Comparison of ENCODE assay signal across 24 mouse cellular contexts in the genomic region with DNA sequence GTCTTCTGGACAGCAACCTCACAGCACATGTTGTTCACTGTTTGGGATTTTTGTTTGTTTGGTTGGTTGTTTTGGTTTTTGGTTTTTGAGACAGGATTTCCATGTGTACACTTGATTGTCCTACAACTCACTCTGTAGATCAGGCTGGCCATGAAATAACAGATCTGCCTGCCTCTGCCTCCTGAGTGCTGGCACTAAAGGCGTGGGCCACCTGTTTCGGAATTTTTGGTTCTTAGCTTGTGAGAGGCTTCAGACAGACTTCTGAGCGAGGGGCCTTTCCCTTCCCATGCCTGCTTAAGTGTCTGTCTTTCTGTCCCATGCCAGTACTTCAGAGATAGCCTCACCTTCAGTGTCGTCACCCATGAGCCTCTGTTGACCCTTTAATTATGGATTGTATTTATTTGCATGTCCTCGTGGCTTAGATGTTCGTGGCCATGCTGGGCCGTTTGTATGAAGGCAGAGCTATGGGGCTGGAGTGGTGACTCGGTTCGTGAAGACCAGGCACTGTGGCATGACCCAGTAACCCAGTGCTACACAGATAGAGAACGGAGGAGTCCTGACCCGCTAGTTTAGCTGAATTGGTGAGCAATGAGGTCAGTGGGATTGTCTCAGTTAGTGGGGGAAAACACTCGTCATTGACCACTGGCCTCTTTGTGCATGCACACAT. TPM values are rescaled to one million over a fixed set of nuclear protein-coding genes. Genes with fewer than 3 reads are reported as not detected.
DNase-seq lines count a peak whose midpoint lies in the region; ATAC-seq lines count a peak whose summit lies in the region.
"Had no signal": no experiment of that assay in that cellular context is flagged by ENCODE, and none has a peak within 500 bp of the region (broad histone marks: within the 10 kb centered on the region; RNA-seq: fewer than 3 reads in every experiment).

No protein-coding gene starts in this region.

- 0 out of 2 replicates have a peak overlapping the region, but pooled peaks have one; percentile 39 for H3K27ac ChIP-seq in embryonic facial prominence, embryonic 13.5 days
- H3K27ac ChIP-seq in embryonic facial prominence, embryonic 10.5 days (replicated peaks), result no peak overlapping the region
- 0 out of 2 replicates have a peak overlapping the region, but pooled peaks have one; percentile 10 for H3K27ac ChIP-seq in intestine, embryonic 14.5 days (ENCODE audit: low read depth)
- no peak overlapping the region; the same call in 1 of the 2 replicates for H3K27ac ChIP-seq in intestine, embryonic 16.5 days (ENCODE audit: low read length)
- 0 out of 2 replicates have a peak overlapping the region, but pooled peaks have one; percentile 0 for H3K27ac ChIP-seq in neural tube, embryonic 13.5 days (replicated peaks)
- H3K27ac ChIP-seq: embryonic facial prominence, embryonic 12.5 days; hindbrain, postnatal 0 days; kidney, embryonic 15.5 days; limb, embryonic 12.5 days had no signal

- H3K4me1 ChIP-seq in embryonic facial prominence, embryonic 13.5 days, result peaks cover 56% of the 10 kb centered on the region
- peaks cover 14% of the 10 kb centered on the region for H3K4me1 ChIP-seq in embryonic facial prominence, embryonic 10.5 days
- peaks cover 7% of the 10 kb centered on the region for H3K4me1 ChIP-seq in intestine, embryonic 14.5 days (replicated peaks; ENCODE audit: control insufficient read depth, insufficient read depth, low read length)
- H3K4me1 ChIP-seq in intestine, embryonic 16.5 days (ENCODE audit: control insufficient read depth, insufficient read depth, low read length), result no peaks in the 10 kb centered on the region
- H3K4me1 ChIP-seq in neural tube, embryonic 13.5 days (replicated peaks), result peaks cover 39% of the 10 kb centered on the region

- H3K27me3 ChIP-seq in embryonic facial prominence, embryonic 13.5 days, result no peaks in the 10 kb centered on the region
- H3K27me3 ChIP-seq in embryonic facial prominence, embryonic 10.5 days (replicated peaks; ENCODE audit: low read depth, poor library complexity, severe bottlenecking), result no peaks in the 10 kb centered on the region
- H3K27me3 ChIP-seq in intestine, embryonic 14.5 days (replicated peaks; ENCODE audit: control insufficient read depth, insufficient read depth, low read length), result no peaks in the 10 kb centered on the region
- no peaks in the 10 kb centered on the region for H3K27me3 ChIP-seq in intestine, embryonic 16.5 days (replicated peaks; ENCODE audit: control insufficient read depth, insufficient read depth, low read length)
- no peaks in the 10 kb centered on the region for H3K27me3 ChIP-seq in neural tube, embryonic 13.5 days
- H3K27me3 ChIP-seq: embryonic facial prominence, embryonic 12.5 days; heart, embryonic 12.5 days; kidney, embryonic 15.5 days; limb, embryonic 12.5 days had no signal

- H3K36me3 ChIP-seq in embryonic facial prominence, embryonic 13.5 days, result 0 out of 2 replicates have a peak, but pooled peaks cover 5% of the 10 kb centered on the region
- H3K36me3 ChIP-seq in embryonic facial prominence, embryonic 10.5 days (replicated peaks), result peaks cover 32% of the 10 kb centered on the region
- H3K36me3 ChIP-seq in intestine, embryonic 14.5 days (ENCODE audit: control insufficient read depth, insufficient read depth, low read length), result no peaks in the 10 kb centered on the region
- H3K36me3 ChIP-seq in intestine, embryonic 16.5 days (ENCODE audit: control insufficient read depth, insufficient read depth, low read length), result no peaks in the 10 kb centered on the region
- peaks cover 11% of the 10 kb centered on the region; the same call in 1 of the 2 replicates for H3K36me3 ChIP-seq in neural tube, embryonic 13.5 days
- H3K36me3 ChIP-seq: G1E had no signal

- no peak for ATAC-seq in embryonic facial prominence, embryonic 13.5 days (ENCODE audit: insufficient number of reproducible peaks, insufficient read depth, low FRiP score, low TSS enrichment, low read depth)
- ATAC-seq in intestine, embryonic 14.5 days (replicated peaks; ENCODE audit: low FRiP score, low TSS enrichment, low read depth), result no peak
- no peak for ATAC-seq in intestine, embryonic 16.5 days
- ATAC-seq in neural tube, embryonic 13.5 days (ENCODE audit: low read depth), result no peak
- no peak for ATAC-seq in erythroid progenitor cell, adult 5-6 weeks (replicated peaks; ENCODE audit: low FRiP score, poor library complexity, severe bottlenecking)
- ATAC-seq: forebrain, postnatal 0 days; hindbrain, postnatal 0 days; midbrain, embryonic 16.5 days had no signal

- no peak overlapping the region for H3K4me2 ChIP-seq in embryonic facial prominence, embryonic 13.5 days
- H3K4me2 ChIP-seq in intestine, embryonic 14.5 days (ENCODE audit: low read length), result no peak overlapping the region
- no peak overlapping the region for H3K4me2 ChIP-seq in intestine, embryonic 16.5 days (ENCODE audit: low read depth, low read length)
- no peak overlapping the region for H3K4me2 ChIP-seq in neural tube, embryonic 13.5 days
- H3K4me2 ChIP-seq: embryonic facial prominence, embryonic 12.5 days; heart, embryonic 12.5 days; kidney, embryonic 15.5 days; limb, embryonic 12.5 days; liver, embryonic 11.5 days; midbrain, embryonic 11.5 days had no signal

- no peak overlapping the region for H3K4me3 ChIP-seq in embryonic facial prominence, embryonic 13.5 days
- no peak overlapping the region for H3K4me3 ChIP-seq in embryonic facial prominence, embryonic 10.5 days
- H3K4me3 ChIP-seq in intestine, embryonic 14.5 days (ENCODE audit: low read depth, low read length), result no peak overlapping the region
- no peak overlapping the region for H3K4me3 ChIP-seq in intestine, embryonic 16.5 days (ENCODE audit: low read length)
- H3K4me3 ChIP-seq in neural tube, embryonic 13.5 days, result no peak overlapping the region
- H3K4me3 ChIP-seq: embryonic facial prominence, embryonic 12.5 days; heart, embryonic 12.5 days; kidney, embryonic 15.5 days; limb, embryonic 12.5 days; myocyte had no signal

- no peaks in the 10 kb centered on the region for H3K9me3 ChIP-seq in embryonic facial prominence, embryonic 13.5 days
- H3K9me3 ChIP-seq in embryonic facial prominence, embryonic 10.5 days, result no peaks in the 10 kb centered on the region
- no peaks in the 10 kb centered on the region for H3K9me3 ChIP-seq in intestine, embryonic 14.5 days (ENCODE audit: control insufficient read depth, low read length)
- no peaks in the 10 kb centered on the region for H3K9me3 ChIP-seq in intestine, embryonic 16.5 days (ENCODE audit: control insufficient read depth, low read length)
- no peaks in the 10 kb centered on the region for H3K9me3 ChIP-seq in neural tube, embryonic 13.5 days
- H3K9me3 ChIP-seq: embryonic facial prominence, embryonic 12.5 days; G1E; heart, embryonic 12.5 days; kidney, embryonic 15.5 days; limb, embryonic 12.5 days had no signal

- no peak for DNase-seq in embryonic facial prominence, embryonic 10.5 days (ENCODE audit: low spot score)
- DNase-seq in intestine, embryonic 14.5 days (ENCODE audit: low spot score), result no peak
- DNase-seq in neural tube, embryonic 10.5 days (ENCODE audit: extremely low spot score, low spot score), result no peak
- DNase-seq in left cerebral cortex, adult 9 months (ENCODE audit: low spot score in 2 of 2), result no peak
- DNase-seq: adrenal gland, adult 8-10 months; cerebellum, adult 8-10 months; cerebellum, postnatal 25 days; forebrain, postnatal 0 days; kidney, adult 18-20 months; right cerebral cortex, postnatal 4 days had no signal

- WGBS in embryonic facial prominence, embryonic 13.5 days, result 74% methylated on average over 12 of the region's 12 CpGs
- WGBS in embryonic facial prominence, embryonic 10.5 days, result 76% methylated on average over 12 of the region's 12 CpGs
- 79% methylated on average over 12 of the region's 12 CpGs for WGBS in intestine, embryonic 14.5 days
- WGBS in intestine, embryonic 16.5 days, result 77% methylated on average over 12 of the region's 12 CpGs
- 87% methylated on average over 12 of the region's 12 CpGs for WGBS in neural tube, embryonic 13.5 days

- no peak overlapping the region for H3K9ac ChIP-seq in embryonic facial prominence, embryonic 13.5 days
- H3K9ac ChIP-seq in intestine, embryonic 14.5 days (ENCODE audit: low read length), result no peak overlapping the region
- H3K9ac ChIP-seq in intestine, embryonic 16.5 days (ENCODE audit: low read depth, low read length), result no peak overlapping the region
- no peak overlapping the region for H3K9ac ChIP-seq in neural tube, embryonic 13.5 days
- H3K9ac ChIP-seq: embryonic facial prominence, embryonic 12.5 days; forebrain, postnatal 0 days; heart, embryonic 12.5 days; kidney, embryonic 15.5 days; limb, embryonic 12.5 days had no signal

RNA-seq across cellular contexts. Expression of gene Kctd7, which starts 24.5 kb away (rescaled TPM):
- polyA plus RNA-seq in embryonic facial prominence, embryonic 13.5 days (2015; fragmentation: Nextera tagmentation; extraction: Ambion mirVana), result 6.1 and 7.2 TPM in 2 replicates
- polyA plus RNA-seq in embryonic facial prominence, embryonic 10.5 days (2016; fragmentation: Nextera tagmentation; extraction: Ambion mirVana), result 4.7 and 5.1 TPM in 2 replicates
- polyA plus RNA-seq in intestine, embryonic 14.5 days (2014; fragmentation: Nextera tagmentation; extraction: Ambion mirVana), result 5.3 and 5.5 TPM in 2 replicates
- 3.7 and 4.1 TPM in 2 replicates for polyA plus RNA-seq in intestine, embryonic 16.5 days (2015; fragmentation: Nextera tagmentation; extraction: Ambion mirVana)
- polyA plus RNA-seq in neural tube, embryonic 13.5 days (2015; fragmentation: Nextera tagmentation; extraction: Ambion mirVana), result 15.1 and 16.7 TPM in 2 replicates
- 11.2 and 15.1 TPM in 2 replicates for total RNA-seq in erythroid progenitor cell, adult 5-6 weeks (2015; ENCODE audit: low replicate concordance)
- total RNA-seq in erythroid progenitor cell, adult 5-6 weeks (2017; ENCODE audit: low replicate concordance), result 17.1 and 19.2 TPM in 2 replicates

RNA-seq across cellular contexts. Expression of gene Tpst1, which starts 47.1 kb away (rescaled TPM):
- 87.3 and 98.5 TPM in 2 replicates for polyA plus RNA-seq in embryonic facial prominence, embryonic 13.5 days (2015; fragmentation: Nextera tagmentation; extraction: Ambion mirVana)
- polyA plus RNA-seq in embryonic facial prominence, embryonic 10.5 days (2016; fragmentation: Nextera tagmentation; extraction: Ambion mirVana), result 52.3 and 55.6 TPM in 2 replicates
- polyA plus RNA-seq in intestine, embryonic 14.5 days (2014; fragmentation: Nextera tagmentation; extraction: Ambion mirVana), result 68.4 and 70.0 TPM in 2 replicates
- 46.4 and 51.7 TPM in 2 replicates for polyA plus RNA-seq in intestine, embryonic 16.5 days (2015; fragmentation: Nextera tagmentation; extraction: Ambion mirVana)
- polyA plus RNA-seq in neural tube, embryonic 13.5 days (2015; fragmentation: Nextera tagmentation; extraction: Ambion mirVana), result 56.7 and 59.0 TPM in 2 replicates
- total RNA-seq in erythroid progenitor cell, adult 5-6 weeks (2015; ENCODE audit: low replicate concordance), result 5.0 and 11.7 TPM in 2 replicates
- 4.5 and 9.1 TPM in 2 replicates for total RNA-seq in erythroid progenitor cell, adult 5-6 weeks (2017; ENCODE audit: low replicate concordance)
- polyA plus RNA-seq: G1E had no signal

RNA-seq across cellular contexts. Expression of gene Rabgef1, which starts 51.4 kb away (rescaled TPM):
- 25.8 and 28.0 TPM in 2 replicates for polyA plus RNA-seq in embryonic facial prominence, embryonic 13.5 days (2015; fragmentation: Nextera tagmentation; extraction: Ambion mirVana)
- 26.2 and 27.2 TPM in 2 replicates for polyA plus RNA-seq in embryonic facial prominence, embryonic 10.5 days (2016; fragmentation: Nextera tagmentation; extraction: Ambion mirVana)
- polyA plus RNA-seq in intestine, embryonic 14.5 days (2014; fragmentation: Nextera tagmentation; extraction: Ambion mirVana), result 22.3 and 24.7 TPM in 2 replicates
- polyA plus RNA-seq in intestine, embryonic 16.5 days (2015; fragmentation: Nextera tagmentation; extraction: Ambion mirVana), result 26.1 and 26.8 TPM in 2 replicates
- polyA plus RNA-seq in neural tube, embryonic 13.5 days (2015; fragmentation: Nextera tagmentation; extraction: Ambion mirVana), result 36.4 and 36.6 TPM in 2 replicates
- 47.4 and 56.6 TPM in 2 replicates for total RNA-seq in erythroid progenitor cell, adult 5-6 weeks (2015; ENCODE audit: low replicate concordance)
- total RNA-seq in erythroid progenitor cell, adult 5-6 weeks (2017; ENCODE audit: low replicate concordance), result 91.1 and 102 TPM in 2 replicates

Comparison
In these comparisons a context has a peak if more than half of its experiments do, and no peak if none do; other contexts are left out.
1. H3K27ac ChIP-seq: peak in embryonic facial prominence, embryonic 13.5 days (single experiment), intestine, embryonic 14.5 days (single experiment) and neural tube, embryonic 13.5 days (single experiment); none in embryonic facial prominence, embryonic 10.5 days (single experiment) and intestine, embryonic 16.5 days (single experiment).